ENCODE assay signal across 12 mouse cellular contexts in the genomic region with DNA sequence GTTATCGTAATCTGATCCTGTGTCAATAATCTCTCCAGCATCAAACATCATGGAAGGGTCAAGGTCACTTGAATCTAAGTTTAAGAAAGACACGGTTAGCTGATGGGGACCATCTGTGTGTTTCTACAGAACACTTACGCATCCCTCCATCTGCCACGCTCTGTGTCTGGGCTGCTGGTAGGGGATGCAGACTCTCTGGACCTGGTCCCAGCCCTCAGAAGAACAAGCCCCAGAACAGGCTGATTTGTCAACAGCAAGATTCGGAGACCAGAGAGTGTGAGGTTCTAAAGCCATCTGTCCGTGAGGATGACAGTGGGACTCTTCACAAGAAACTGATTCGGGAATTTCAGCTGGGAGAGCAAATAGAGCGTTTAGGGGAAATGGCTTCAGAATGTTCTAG.
"Had no signal": no experiment of that assay in that cellular context is flagged by ENCODE, and none has a peak within 500 bp of the region (broad histone marks: within the 10 kb centered on the region; RNA-seq: fewer than 3 reads in every experiment).

No protein-coding gene starts in this region.

- ATAC-seq: intestine, embryonic 15.5 days had no signal

- H3K27ac ChIP-seq: intestine, embryonic 15.5 days; limb, embryonic 10.5 days; midbrain, embryonic 12.5 days; stomach, embryonic 15.5 days had no signal

- H3K4me2 ChIP-seq: intestine, embryonic 15.5 days; liver, embryonic 11.5 days; midbrain, embryonic 12.5 days; stomach, embryonic 15.5 days had no signal

- H3K36me3 ChIP-seq: intestine, embryonic 15.5 days; limb, embryonic 10.5 days; midbrain, embryonic 12.5 days; stomach, embryonic 15.5 days had no signal

- DNase-seq: kidney, adult 18-20 months; kidney, postnatal 10 days; kidney, postnatal 4 days; lung, postnatal 10 days; right cerebral cortex, postnatal 14 days; thymus, adult 2 months; thymus, postnatal 25 days had no signal

- H3K9ac ChIP-seq: intestine, embryonic 15.5 days; midbrain, embryonic 12.5 days; stomach, embryonic 15.5 days had no signal

- H3K27me3 ChIP-seq: intestine, embryonic 15.5 days; midbrain, embryonic 12.5 days; stomach, embryonic 15.5 days had no signal

- H3K4me3 ChIP-seq: intestine, embryonic 15.5 days; limb, embryonic 10.5 days; midbrain, embryonic 12.5 days; stomach, embryonic 15.5 days had no signal

- H3K9me3 ChIP-seq: intestine, embryonic 15.5 days; limb, embryonic 10.5 days; stomach, embryonic 15.5 days had no signal

- H3K4me1 ChIP-seq: intestine, embryonic 15.5 days; midbrain, embryonic 12.5 days; stomach, embryonic 15.5 days had no signal
